Mouse (Mus musculus) C3H10T1/2 (cell line): ENCODE data around the gene Parp14. TPM values are rescaled to one million over a fixed set of nuclear protein-coding genes. Genes with fewer than 3 reads are reported as not detected.

Experiments used
- polyA plus RNA-seq, 2 experiments: library from polyadenylated mRNA; unstranded; fragments of >200 nt; fragmentation: generic; extraction: Trizol; gene quantifications; one replicate each; pipeline ENCODE4 v1.2.1; 2012; ENCODE audit warnings: missing spikeins in 2 of 2

The Parp14 gene
- 1 to 10 TPM in 1 of 2 experiments, under 1 TPM in 1; 0.01 to 1.2 TPM for polyA plus RNA-seq

GRCm38 (mm10) chr16:35871048-35871851 lies at the start of gene Parp14:
Gene Parp14 (minus strand): TSS chr16:35871544.

Other genes starting within 250 kb of the Parp14 start
- 10 to 100 TPM in 1 of 2 experiments, 1 to 10 TPM in 1; 5.9 to 26.3 TPM for gene Dirc2, start 102.2 kb downstream of the Parp14 start, polyA plus RNA-seq
- 1 to 10 TPM; 3.9 to 5.5 TPM for gene Hspbap1, start 101.2 kb downstream of the Parp14 start, polyA plus RNA-seq
- gene Parp9, start 66.9 kb upstream of the Parp14 start, polyA plus RNA-seq = 1 to 10 TPM in 1 of 2 experiments, under 1 TPM in 1; 0.11 to 4.6 TPM
- gene Dtx3l, start 67.6 kb upstream of the Parp14 start, polyA plus RNA-seq = 1 to 10 TPM in 1 of 2 experiments, under 1 TPM in 1; 0.11 to 2.6 TPM
- gene Kpna1, start 107.2 kb upstream of the Parp14 start, polyA plus RNA-seq = 1 to 10 TPM in 1 of 2 experiments, under 1 TPM in 1; 0.69 to 2.9 TPM
- 1 to 10 TPM in 1 of 2 experiments, under 1 TPM in 1; 0.39 to 3.4 TPM for gene Wdr5b, start 169.6 kb upstream of the Parp14 start, polyA plus RNA-seq
- gene Fam162a, start 200.1 kb upstream of the Parp14 start, polyA plus RNA-seq = 100 to 1,000 TPM in 1 of 2 experiments, 10 to 100 TPM in 1; 74.6 to 144 TPM
- gene Ccdc58, start 200.1 kb upstream of the Parp14 start, polyA plus RNA-seq = 10 to 100 TPM; 13.4 to 26.5 TPM